Mouse (Mus musculus): ENCODE measurements around the gene Tgfa. TPM values are rescaled to one million over a fixed set of nuclear protein-coding genes. Genes with fewer than 3 reads are reported as not detected.
A peak's percentile ranks its signal among the peaks of the same experiment; 100 is the strongest.

Gene Tgfa
- polyA plus RNA-seq, 1 experiment from 2014 or later = 1.7 TPM

DNA sequence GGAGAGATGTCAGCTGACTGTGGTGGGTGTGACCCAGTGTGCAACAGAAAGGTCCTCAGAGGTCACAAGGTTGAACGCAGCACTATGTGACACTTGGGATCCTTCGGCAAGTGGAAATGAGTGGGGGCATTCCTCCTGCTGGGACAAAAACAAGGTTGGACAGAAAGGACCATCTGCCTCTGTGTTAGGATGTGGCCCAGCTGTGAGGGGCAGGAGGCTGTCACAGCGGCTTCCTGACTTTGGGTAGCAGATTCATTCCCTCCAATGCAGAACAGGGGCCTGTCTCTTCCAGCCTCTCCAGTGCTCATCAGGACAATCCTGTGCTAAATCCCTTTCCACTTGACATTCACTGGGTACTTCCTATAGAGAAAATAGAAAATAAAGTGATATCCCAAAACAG lies 34.1 kb upstream of the Tgfa start:
- Histone ChIP-seq H3K9ac (ENCODE audit: low read length) (no peak overlapping the region), H3K4me1 (ENCODE audit: control insufficient read depth, insufficient read depth, low read length) (no peaks in the 10 kb centered on the region), H3K4me3 (ENCODE audit: low read depth, low read length) (no peak overlapping the region), H3K36me3 (ENCODE audit: control insufficient read depth, insufficient read depth, low read length) (no peaks in the 10 kb centered on the region), H3K4me2 (no peak overlapping the region), H3K27me3 (ENCODE audit: control insufficient read depth, insufficient read depth, low read length) (no peaks in the 10 kb centered on the region), H3K27ac (ENCODE audit: low read depth, low read length) (no peak overlapping the region), H3K9me3 (ENCODE audit: control insufficient read depth, low read length) (no peaks in the 10 kb centered on the region)
- ATAC-seq (ENCODE audit: low FRiP score) = no peak
- DNase-seq (ENCODE audit: low spot score, missing footprints) = no peak
- 48% methylated on average over 3 of the region's 3 CpGs for WGBS

DNA sequence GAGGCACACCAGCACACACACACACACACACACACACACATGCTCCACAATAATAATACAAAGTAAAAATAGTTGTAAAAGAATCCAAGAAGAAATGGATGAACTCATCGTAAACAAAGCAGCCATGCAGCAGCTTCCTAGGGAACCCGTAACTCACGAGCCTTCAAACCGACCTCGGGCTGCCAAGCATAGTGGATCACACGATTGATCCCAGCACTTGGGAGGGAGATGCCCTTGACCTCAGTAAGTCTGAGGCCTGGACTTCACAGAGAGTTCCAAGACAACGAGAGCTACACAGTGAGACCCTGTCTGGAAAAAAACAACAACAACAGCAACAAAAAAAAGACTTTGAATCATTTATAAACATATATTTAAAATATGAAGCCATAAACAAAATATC lies 33.4 kb upstream of the Tgfa start:
- Histone ChIP-seq H3K4me2 (no peak overlapping the region), H3K27me3 (ENCODE audit: control insufficient read depth, insufficient read depth, low read length) (no peaks in the 10 kb centered on the region), H3K9ac (ENCODE audit: low read length) (no peak overlapping the region), H3K27ac (ENCODE audit: low read depth, low read length) (no peak overlapping the region), H3K36me3 (ENCODE audit: control insufficient read depth, insufficient read depth, low read length) (no peaks in the 10 kb centered on the region), H3K4me3 (ENCODE audit: low read depth, low read length) (no peak overlapping the region), H3K9me3 (ENCODE audit: control insufficient read depth, low read length) (no peaks in the 10 kb centered on the region), H3K4me1 (ENCODE audit: control insufficient read depth, insufficient read depth, low read length) (no peaks in the 10 kb centered on the region)
- ATAC-seq (ENCODE audit: low FRiP score) (no peak), DNase-seq (ENCODE audit: low spot score, missing footprints) (no peak)
- 63% methylated on average over 7 of the region's 7 CpGs for WGBS

DNA sequence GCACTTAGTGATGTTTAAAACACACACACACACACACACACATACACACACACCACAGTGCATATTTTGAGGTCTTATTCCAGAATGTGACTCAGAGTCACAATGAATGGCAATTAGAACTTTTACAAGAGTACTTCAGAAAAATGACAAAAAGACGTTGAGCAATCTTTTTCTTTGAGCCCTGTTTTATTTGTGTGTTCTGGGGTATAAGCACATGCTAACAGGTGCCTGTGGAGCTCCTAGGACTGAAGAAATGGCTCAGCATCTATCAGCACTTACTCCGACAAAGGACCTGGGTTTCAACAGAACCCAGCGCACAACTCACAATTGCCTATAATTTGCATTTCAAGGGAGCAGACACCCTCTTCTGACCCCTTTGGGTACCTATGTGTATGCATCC lies 31.0 kb upstream of the Tgfa start:
- DNase-seq (ENCODE audit: low spot score, missing footprints) (no peak), ATAC-seq (ENCODE audit: low FRiP score) (no peak)
- WGBS = 53% methylated on average over 3 of the region's 3 CpGs
- Histone ChIP-seq H3K4me1 (ENCODE audit: control insufficient read depth, insufficient read depth, low read length) (no peaks in the 10 kb centered on the region), H3K4me3 (ENCODE audit: low read depth, low read length) (no peak overlapping the region), H3K27ac (ENCODE audit: low read depth, low read length) (no peak overlapping the region), H3K9me3 (ENCODE audit: control insufficient read depth, low read length) (no peaks in the 10 kb centered on the region), H3K27me3 (ENCODE audit: control insufficient read depth, insufficient read depth, low read length) (no peaks in the 10 kb centered on the region), H3K4me2 (no peak overlapping the region), H3K36me3 (ENCODE audit: control insufficient read depth, insufficient read depth, low read length) (no peaks in the 10 kb centered on the region), H3K9ac (ENCODE audit: low read length) (no peak overlapping the region)

DNA sequence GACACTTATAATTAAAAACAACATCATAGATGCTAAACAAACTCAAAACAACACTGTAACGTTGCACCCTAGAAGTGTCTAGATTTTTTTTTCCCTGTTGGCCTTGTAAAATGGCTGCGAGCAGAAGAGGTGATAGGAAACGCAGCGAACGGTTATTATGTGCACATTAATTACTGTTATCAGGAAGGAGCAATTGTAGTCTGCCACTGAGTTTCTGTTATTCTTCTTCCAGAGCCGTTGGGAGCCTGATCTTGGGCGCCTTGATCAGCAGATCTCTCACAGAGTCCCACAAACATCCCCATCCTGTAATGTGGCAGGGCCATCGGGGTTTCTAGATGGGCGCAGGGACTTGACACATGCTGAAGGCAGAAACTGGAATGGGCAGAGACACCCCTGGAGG lies 28.6 kb upstream of the Tgfa start:
- no peak for DNase-seq (ENCODE audit: low spot score, missing footprints)
- WGBS = 85% methylated on average over 9 of the region's 9 CpGs
- no peak for ATAC-seq (ENCODE audit: low FRiP score)
- Histone ChIP-seq H3K4me1 (ENCODE audit: control insufficient read depth, insufficient read depth, low read length) (no peaks in the 10 kb centered on the region), H3K9ac (ENCODE audit: low read length) (no peak overlapping the region), H3K36me3 (ENCODE audit: control insufficient read depth, insufficient read depth, low read length) (no peaks in the 10 kb centered on the region), H3K27me3 (ENCODE audit: control insufficient read depth, insufficient read depth, low read length) (no peaks in the 10 kb centered on the region), H3K9me3 (ENCODE audit: control insufficient read depth, low read length) (no peaks in the 10 kb centered on the region), H3K4me2 (no peak overlapping the region), H3K4me3 (ENCODE audit: low read depth, low read length) (no peak overlapping the region), H3K27ac (ENCODE audit: low read depth, low read length) (no peak overlapping the region)

GRCm38 (mm10) chr6:86167851-86168250 lies 27.2 kb upstream of the Tgfa start:
- ATAC-seq (ENCODE audit: low FRiP score) = no peak
- H3K9ac ChIP-seq (ENCODE audit: low read length) = no peak overlapping the region
- no peaks in the 10 kb centered on the region for H3K27me3 ChIP-seq (ENCODE audit: control insufficient read depth, insufficient read depth, low read length)
- H3K4me3 ChIP-seq (ENCODE audit: low read depth, low read length) = no peak overlapping the region
- no peak overlapping the region for H3K27ac ChIP-seq (ENCODE audit: low read depth, low read length)
- H3K9me3 ChIP-seq (ENCODE audit: control insufficient read depth, low read length) = no peaks in the 10 kb centered on the region
- no peaks in the 10 kb centered on the region for H3K4me1 ChIP-seq (ENCODE audit: control insufficient read depth, insufficient read depth, low read length)
- 88% methylated on average over 5 of the region's 5 CpGs for WGBS
- H3K36me3 ChIP-seq (ENCODE audit: control insufficient read depth, insufficient read depth, low read length) = no peaks in the 10 kb centered on the region
- no peak overlapping the region for H3K4me2 ChIP-seq
- DNase-seq (ENCODE audit: low spot score, missing footprints) = no peak

- H3K27ac ChIP-seq (ENCODE audit: low read depth, low read length) = no peak overlapping the region
- WGBS = 69% methylated on average over 4 of the region's 4 CpGs
- H3K27me3 ChIP-seq (ENCODE audit: control insufficient read depth, insufficient read depth, low read length) = no peaks in the 10 kb centered on the region
- H3K4me3 ChIP-seq (ENCODE audit: low read depth, low read length) = no peak overlapping the region
- H3K4me1 ChIP-seq (ENCODE audit: control insufficient read depth, insufficient read depth, low read length) = no peaks in the 10 kb centered on the region
- ATAC-seq (ENCODE audit: low FRiP score) = no peak
- no peaks in the 10 kb centered on the region for H3K36me3 ChIP-seq (ENCODE audit: control insufficient read depth, insufficient read depth, low read length)
- H3K9me3 ChIP-seq (ENCODE audit: control insufficient read depth, low read length) = no peaks in the 10 kb centered on the region
- no peak for DNase-seq (ENCODE audit: low spot score, missing footprints)
- no peak overlapping the region for H3K4me2 ChIP-seq
- H3K9ac ChIP-seq (ENCODE audit: low read length) = no peak overlapping the region
Measured at GRCm38 (mm10) chr6:86169166-86169565, 25.9 kb upstream of the Tgfa start.

DNA sequence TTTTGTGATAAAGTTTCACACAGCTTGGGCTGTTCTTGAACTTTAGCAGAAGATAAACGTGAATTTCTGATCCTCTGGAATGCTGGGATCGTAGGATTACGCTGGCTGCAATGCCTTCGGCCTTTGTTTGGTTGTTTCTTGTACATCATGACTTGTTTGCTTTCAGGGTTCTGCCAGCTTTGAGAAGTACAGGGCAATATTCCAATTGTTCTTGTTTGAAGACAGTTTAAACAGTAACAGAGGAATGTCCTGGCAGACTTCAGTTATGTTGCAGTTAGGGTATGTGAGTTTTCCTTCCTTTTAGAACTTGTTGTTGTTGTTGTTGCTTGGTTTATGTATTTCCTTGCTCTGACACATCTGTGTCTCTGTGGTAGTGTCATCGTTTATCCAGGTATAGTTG lies 18.8 kb upstream of the Tgfa start:
- DNase-seq (ENCODE audit: low spot score, missing footprints) (peak; percentile 39), ATAC-seq (ENCODE audit: low FRiP score) (no peak)
- H3K4me2 ChIP-seq = no peak overlapping the region
- no peak overlapping the region for H3K27ac ChIP-seq (ENCODE audit: low read depth, low read length)
- no peak overlapping the region for H3K4me3 ChIP-seq (ENCODE audit: low read depth, low read length)
- WGBS = 86% methylated on average over 5 of the region's 5 CpGs
- H3K4me1 ChIP-seq (ENCODE audit: control insufficient read depth, insufficient read depth, low read length) = no peaks in the 10 kb centered on the region
- H3K9ac ChIP-seq (ENCODE audit: low read length) = no peak overlapping the region
- H3K36me3 ChIP-seq (ENCODE audit: control insufficient read depth, insufficient read depth, low read length) = no peaks in the 10 kb centered on the region
- H3K27me3 ChIP-seq (ENCODE audit: control insufficient read depth, insufficient read depth, low read length) = no peaks in the 10 kb centered on the region
- no peaks in the 10 kb centered on the region for H3K9me3 ChIP-seq (ENCODE audit: control insufficient read depth, low read length)

DNA sequence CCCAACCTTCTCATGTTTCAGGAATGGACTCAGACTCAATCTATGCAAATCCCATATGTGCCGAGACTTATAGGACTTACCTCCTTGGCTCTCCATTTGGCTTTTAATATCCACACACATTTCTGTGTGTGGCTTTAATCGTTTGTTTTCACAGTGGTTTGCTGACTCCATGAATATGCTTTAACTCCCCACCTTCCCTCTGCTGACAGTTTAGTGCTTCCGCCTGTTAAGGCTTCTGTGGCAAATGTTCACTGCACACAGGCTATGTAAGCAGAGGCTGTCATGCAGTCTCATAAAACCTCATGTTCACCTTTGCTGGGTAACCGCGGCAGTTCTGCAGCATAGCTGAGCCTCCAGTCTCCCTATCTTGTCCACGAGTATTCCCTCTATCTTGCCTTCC lies 18.3 kb upstream of the Tgfa start:
- Histone ChIP-seq H3K36me3 (ENCODE audit: control insufficient read depth, insufficient read depth, low read length) (no peaks in the 10 kb centered on the region), H3K4me2 (no peak overlapping the region), H3K4me3 (ENCODE audit: low read depth, low read length) (no peak overlapping the region), H3K27me3 (ENCODE audit: control insufficient read depth, insufficient read depth, low read length) (no peaks in the 10 kb centered on the region), H3K27ac (ENCODE audit: low read depth, low read length) (no peak overlapping the region), H3K4me1 (ENCODE audit: control insufficient read depth, insufficient read depth, low read length) (no peaks in the 10 kb centered on the region), H3K9me3 (ENCODE audit: control insufficient read depth, low read length) (no peaks in the 10 kb centered on the region), H3K9ac (ENCODE audit: low read length) (no peak overlapping the region)
- 77% methylated on average over 6 of the region's 6 CpGs for WGBS
- DNase-seq (ENCODE audit: low spot score, missing footprints) (peak; percentile 59), ATAC-seq (ENCODE audit: low FRiP score) (no peak)

DNA sequence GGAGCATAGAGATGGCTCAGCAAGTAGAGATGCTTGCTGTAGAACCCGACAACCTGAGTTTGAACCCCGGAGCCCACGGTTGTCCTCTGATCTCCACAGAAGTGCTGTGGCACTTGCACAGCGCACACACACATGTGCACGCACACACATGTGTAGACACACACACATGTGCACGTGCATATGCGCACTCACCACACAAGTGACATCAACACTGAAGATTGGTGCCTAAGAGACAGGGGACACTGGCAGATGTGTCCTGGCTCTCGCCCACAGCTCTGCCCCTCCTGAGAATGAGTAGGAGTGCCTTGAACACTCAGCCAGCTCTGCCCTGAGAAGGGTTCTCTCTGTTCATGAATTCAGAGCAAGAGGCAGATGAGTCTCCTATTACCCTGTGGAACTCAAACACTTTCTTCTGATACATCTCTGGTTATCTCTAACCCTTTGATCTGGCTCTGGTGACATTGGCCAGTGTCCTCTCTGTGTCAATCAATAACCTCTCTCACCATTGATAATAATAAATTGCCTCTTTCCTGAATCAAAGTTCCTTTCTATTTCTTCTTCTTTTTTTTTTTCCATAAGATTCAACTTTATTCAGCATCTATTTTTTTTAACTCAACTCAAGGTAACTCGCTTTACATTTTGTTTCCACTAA lies 17.6 kb upstream of the Tgfa start:
- H3K4me3 ChIP-seq (ENCODE audit: low read depth, low read length) = no peak overlapping the region
- H3K9ac ChIP-seq (ENCODE audit: low read length) = no peak overlapping the region
- 90% methylated on average over 9 of the region's 9 CpGs for WGBS
- H3K4me1 ChIP-seq (ENCODE audit: control insufficient read depth, insufficient read depth, low read length) = no peaks in the 10 kb centered on the region
- ATAC-seq (ENCODE audit: low FRiP score) (no peak), DNase-seq (ENCODE audit: low spot score, missing footprints) (peak; percentile 54)
- no peak overlapping the region for H3K27ac ChIP-seq (ENCODE audit: low read depth, low read length)
- no peaks in the 10 kb centered on the region for H3K36me3 ChIP-seq (ENCODE audit: control insufficient read depth, insufficient read depth, low read length)
- no peaks in the 10 kb centered on the region for H3K27me3 ChIP-seq (ENCODE audit: control insufficient read depth, insufficient read depth, low read length)
- H3K9me3 ChIP-seq (ENCODE audit: control insufficient read depth, low read length) = no peaks in the 10 kb centered on the region
- H3K4me2 ChIP-seq = no peak overlapping the region
